Comparison of ENCODE assay signal across 8 mouse cellular contexts in the genomic region with DNA sequence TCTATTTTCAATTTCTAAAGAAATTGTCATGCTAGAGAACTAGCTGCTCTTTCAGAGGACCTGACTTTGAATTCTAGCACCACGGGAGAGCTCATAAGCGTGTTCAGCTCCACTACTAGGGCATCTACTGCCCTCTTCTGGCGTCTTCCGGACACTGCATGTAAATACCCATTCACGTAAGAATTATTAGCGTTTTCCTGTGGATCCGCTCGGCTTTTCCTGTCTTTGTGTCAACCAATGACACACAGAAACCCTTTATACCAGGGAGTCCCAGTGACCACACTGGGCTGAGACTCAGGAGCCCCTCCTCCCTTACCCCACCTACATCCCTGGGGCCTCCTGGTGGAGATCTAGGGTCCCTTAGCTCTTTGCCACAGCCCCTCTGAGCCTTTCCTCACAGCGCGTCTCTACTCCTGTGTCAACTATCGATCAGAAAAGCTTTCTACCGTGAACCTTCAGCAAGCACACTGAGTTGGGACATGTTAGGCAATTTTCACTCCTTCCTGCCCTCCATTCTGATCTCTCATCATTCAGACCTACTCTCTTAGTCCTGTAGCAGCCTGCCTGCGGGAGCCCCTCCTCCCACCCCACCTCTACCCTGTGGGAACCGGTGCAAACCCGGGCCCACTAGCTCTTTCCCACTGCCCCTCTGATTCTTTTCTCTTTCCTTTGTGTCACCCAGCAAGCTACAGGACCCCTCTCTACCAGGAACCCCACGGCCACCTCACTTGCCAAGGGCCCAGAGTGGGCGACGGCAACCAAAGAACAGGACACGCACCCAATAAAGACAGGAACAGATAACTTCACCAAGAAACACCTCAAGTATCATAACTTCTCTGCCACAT. TPM values are rescaled to one million over a fixed set of nuclear protein-coding genes. Genes with fewer than 3 reads are reported as not detected.
DNase-seq lines count a peak whose midpoint lies in the region; ATAC-seq and TF ChIP-seq lines count a peak whose summit lies in the region.

No protein-coding gene starts in this region.

- DNase-seq in heart, embryonic 10.5 days (ENCODE audit: low spot score) = peak; percentile 92
- peak; percentile 79 for DNase-seq in liver, embryonic 11.5 days (ENCODE audit: low spot score)

- 2% methylated on average over 19 of the region's 19 CpGs for WGBS in heart, embryonic 10.5 days
- 3% methylated on average over 19 of the region's 19 CpGs for WGBS in kidney, embryonic 14.5 days
- 2% methylated on average over 19 of the region's 19 CpGs for WGBS in liver, embryonic 11.5 days
- 4% methylated on average over 19 of the region's 19 CpGs for WGBS in stomach, embryonic 15.5 days

- no peak for TF ChIP-seq POLR2A in bone marrow macrophage, adult 2 months (IDR thresholded peaks at IDR 0.05; ENCODE audit: borderline replicate concordance, low read depth, low read length)
- 0 out of 2 replicates have a peak, but pooled peaks have one; percentile 45 for TF ChIP-seq POLR2A in embryonic fibroblast, embryonic 13.5 days (IDR thresholded peaks at IDR 0.05; ENCODE audit: low read depth, low read length)
- no peak for TF ChIP-seq POLR2A in myocyte (IDR thresholded peaks at IDR 0.05; ENCODE audit: insufficient read length, low read depth)

- H3K79me2 ChIP-seq in C2C12 (ENCODE audit: control insufficient read depth, insufficient read depth) (no peaks in the 10 kb centered on the region), myocyte (ENCODE audit: control insufficient read depth, insufficient read depth) (no peaks in the 10 kb centered on the region)

- H3K36me3 ChIP-seq in C2C12 (ENCODE audit: control insufficient read depth, insufficient read depth) (no peaks in the 10 kb centered on the region), myocyte (ENCODE audit: control insufficient read depth, insufficient read depth) (no peaks in the 10 kb centered on the region)
- H3K36me3 ChIP-seq in heart, embryonic 10.5 days = no peaks in the 10 kb centered on the region
- H3K36me3 ChIP-seq in kidney, embryonic 14.5 days (ENCODE audit: control insufficient read depth, insufficient read depth, low read length) = no peaks in the 10 kb centered on the region
- H3K36me3 ChIP-seq in liver, embryonic 11.5 days (ENCODE audit: control insufficient read depth, insufficient read depth, low read length) = no peaks in the 10 kb centered on the region
- H3K36me3 ChIP-seq in stomach, embryonic 15.5 days = no peaks in the 10 kb centered on the region

- H3K4me3 ChIP-seq in C2C12 (ENCODE audit: insufficient read depth, poor library complexity, severe bottlenecking) (peak overlapping the region; percentile 18), myocyte (peak overlapping the region; percentile 15)
- H3K4me3 ChIP-seq in bone marrow macrophage, adult 2 months (ENCODE audit: insufficient read depth, low read length) = peak overlapping the region; percentile 50
- peak overlapping the region; percentile 70 for H3K4me3 ChIP-seq in embryonic fibroblast, embryonic 13.5 days (ENCODE audit: insufficient read depth, low read length)
- peak overlapping the region; percentile 65 for H3K4me3 ChIP-seq in heart, embryonic 10.5 days
- peak overlapping the region; percentile 38 for H3K4me3 ChIP-seq in kidney, embryonic 14.5 days (ENCODE audit: low read length)
- peak overlapping the region; percentile 59 for H3K4me3 ChIP-seq in liver, embryonic 11.5 days (ENCODE audit: low read depth, low read length)
- H3K4me3 ChIP-seq in stomach, embryonic 15.5 days (replicated peaks) = peak overlapping the region; percentile 39

- H3K27ac ChIP-seq in bone marrow macrophage, adult 2 months (ENCODE audit: insufficient read depth, low read depth, low read length) = no peak overlapping the region
- 0 out of 2 replicates have a peak overlapping the region, but pooled peaks have one; percentile 2 for H3K27ac ChIP-seq in embryonic fibroblast, embryonic 13.5 days (ENCODE audit: insufficient read depth, low read length)
- peak overlapping the region; percentile 69 for H3K27ac ChIP-seq in heart, embryonic 10.5 days
- H3K27ac ChIP-seq in kidney, embryonic 14.5 days (ENCODE audit: low read depth, low read length) = no peak overlapping the region
- no peak overlapping the region for H3K27ac ChIP-seq in liver, embryonic 11.5 days (ENCODE audit: low read depth, low read length)
- H3K27ac ChIP-seq in stomach, embryonic 15.5 days = no peak overlapping the region

- peak overlapping the region; percentile 73 for H3ac ChIP-seq in C2C12 (ENCODE audit: control insufficient read depth, insufficient read length, low read depth)
- H3ac ChIP-seq in myocyte (ENCODE audit: control insufficient read depth, insufficient read length) = no peak overlapping the region

- peak overlapping the region; percentile 12 for H3K9ac ChIP-seq in kidney, embryonic 14.5 days (ENCODE audit: low read depth, low read length)
- H3K9ac ChIP-seq in liver, embryonic 11.5 days (ENCODE audit: low read depth, low read length) = peak overlapping the region; percentile 53
- no peak overlapping the region for H3K9ac ChIP-seq in stomach, embryonic 15.5 days

- peak; percentile 89 for ATAC-seq in kidney, embryonic 14.5 days (ENCODE audit: low FRiP score, low TSS enrichment)
- peak; percentile 74 for ATAC-seq in liver, embryonic 11.5 days (replicated peaks; ENCODE audit: low FRiP score)
- ATAC-seq in stomach, embryonic 15.5 days (ENCODE audit: insufficient read depth, low FRiP score, low read depth) = peak; percentile 56; the same call in 1 of the 2 replicates

- H3K4me2 ChIP-seq in kidney, embryonic 14.5 days (replicated peaks; ENCODE audit: low read depth, low read length) = peak overlapping the region; percentile 48
- peak overlapping the region; percentile 80 for H3K4me2 ChIP-seq in liver, embryonic 11.5 days
- peak overlapping the region; percentile 91 for H3K4me2 ChIP-seq in myocyte (ENCODE audit: low read depth)
- peak overlapping the region; percentile 61 for H3K4me2 ChIP-seq in stomach, embryonic 15.5 days

- H3K4me1 ChIP-seq in bone marrow macrophage, adult 2 months (ENCODE audit: control insufficient read depth, insufficient read depth, low read length) = peaks cover 2% of the 10 kb centered on the region; the same call in 1 of the 2 replicates
- H3K4me1 ChIP-seq in embryonic fibroblast, embryonic 13.5 days (ENCODE audit: control insufficient read depth, insufficient read depth, low read length) = no peaks in the 10 kb centered on the region
- H3K4me1 ChIP-seq in heart, embryonic 10.5 days = peaks cover 5% of the 10 kb centered on the region
- no peaks in the 10 kb centered on the region for H3K4me1 ChIP-seq in kidney, embryonic 14.5 days (ENCODE audit: control insufficient read depth, insufficient read depth, low read length)
- no peaks in the 10 kb centered on the region for H3K4me1 ChIP-seq in liver, embryonic 11.5 days (replicated peaks; ENCODE audit: control insufficient read depth, insufficient read depth, low read length)
- H3K4me1 ChIP-seq in stomach, embryonic 15.5 days = no peaks in the 10 kb centered on the region

- H3K27me3 ChIP-seq in C2C12 (ENCODE audit: control insufficient read depth, insufficient read depth, insufficient read length) (no peaks in the 10 kb centered on the region), myocyte (ENCODE audit: control insufficient read depth, insufficient read depth, insufficient read length) (no peaks in the 10 kb centered on the region)
- H3K27me3 ChIP-seq in heart, embryonic 10.5 days (ENCODE audit: insufficient read depth, poor library complexity, severe bottlenecking) = no peaks in the 10 kb centered on the region
- peaks cover 10% of the 10 kb centered on the region for H3K27me3 ChIP-seq in kidney, embryonic 14.5 days (ENCODE audit: control insufficient read depth, insufficient read depth, low read length)
- H3K27me3 ChIP-seq in liver, embryonic 11.5 days (replicated peaks; ENCODE audit: control insufficient read depth, insufficient read depth, low read length) = peaks cover 4% of the 10 kb centered on the region; the same call in 1 of the 2 replicates
- H3K27me3 ChIP-seq in stomach, embryonic 15.5 days (replicated peaks) = peaks cover 18% of the 10 kb centered on the region

- H3K9me3 ChIP-seq in heart, embryonic 10.5 days = no peaks in the 10 kb centered on the region
- H3K9me3 ChIP-seq in kidney, embryonic 14.5 days (ENCODE audit: control insufficient read depth, low read length) = peaks cover 4% of the 10 kb centered on the region; the same call in 1 of the 2 replicates
- H3K9me3 ChIP-seq in liver, embryonic 11.5 days (ENCODE audit: control insufficient read depth, low read length) = no peaks in the 10 kb centered on the region
- H3K9me3 ChIP-seq in stomach, embryonic 15.5 days = no peaks in the 10 kb centered on the region

- TF ChIP-seq CTCF in C2C12 (IDR thresholded peaks at IDR 0.05; ENCODE audit: control insufficient read depth, insufficient read depth, insufficient read length) = peak; percentile 91
- peak; percentile 72 for TF ChIP-seq CTCF in bone marrow macrophage, adult 2 months (IDR thresholded peaks at IDR 0.05; ENCODE audit: low read depth, low read length)
- TF ChIP-seq CTCF in embryonic fibroblast, embryonic 13.5 days (IDR thresholded peaks at IDR 0.05; ENCODE audit: borderline replicate concordance, insufficient read depth, low read length) = peak; percentile 58; the same call in 1 of the 2 replicates

- H3K79me3 ChIP-seq in C2C12 (ENCODE audit: low read depth) = no peaks in the 10 kb centered on the region

RNA-seq across cellular contexts. Expression of a gene that starts 21.8 kb away (rescaled TPM):
- polyA plus RNA-seq in C2C12 (2012; fragmentation: generic; extraction: Trizol) (11.2 TPM), myocyte (2012; fragmentation: generic; extraction: Trizol) (7.4 TPM)
- 4.8 and 4.9 TPM in 2 replicates for polyA plus RNA-seq in bone marrow macrophage, adult 2 months (2012; ENCODE audit: insufficient read depth, insufficient read length, missing spikeins)
- polyA plus RNA-seq in embryonic fibroblast, embryonic 13.5 days (2011; ENCODE audit: insufficient read length, low read depth, missing spikeins) = 4.2 and 4.7 TPM in 2 replicates
- 10.1 and 13.0 TPM in 2 replicates for polyA plus RNA-seq in heart, embryonic 10.5 days (2016; fragmentation: Nextera tagmentation; extraction: Ambion mirVana)
- 12.5 and 13.5 TPM in 2 replicates for polyA plus RNA-seq in kidney, embryonic 14.5 days (2014; fragmentation: Nextera tagmentation; extraction: Ambion mirVana)
- 13.1 and 13.4 TPM in 2 replicates for polyA plus RNA-seq in liver, embryonic 11.5 days (2014; fragmentation: Nextera tagmentation; extraction: Ambion mirVana)
- polyA plus RNA-seq in stomach, embryonic 15.5 days (2015; fragmentation: Nextera tagmentation; extraction: Ambion mirVana) = 10.7 and 11.9 TPM in 2 replicates

RNA-seq across cellular contexts. Expression of a gene that starts 32.9 kb away (rescaled TPM):
- polyA plus RNA-seq in C2C12 (2012; fragmentation: generic; extraction: Trizol) = 2.1 TPM
- polyA plus RNA-seq in bone marrow macrophage, adult 2 months (2012; ENCODE audit: insufficient read depth, insufficient read length, missing spikeins) = 14.9 and 16.4 TPM in 2 replicates
- 24.1 and 25.7 TPM in 2 replicates for polyA plus RNA-seq in embryonic fibroblast, embryonic 13.5 days (2011; ENCODE audit: insufficient read length, low read depth, missing spikeins)
- 39.0 and 42.2 TPM in 2 replicates for polyA plus RNA-seq in heart, embryonic 10.5 days (2016; fragmentation: Nextera tagmentation; extraction: Ambion mirVana)
- 43.9 and 55.5 TPM in 2 replicates for polyA plus RNA-seq in kidney, embryonic 14.5 days (2014; fragmentation: Nextera tagmentation; extraction: Ambion mirVana)
- 36.4 and 37.0 TPM in 2 replicates for polyA plus RNA-seq in liver, embryonic 11.5 days (2014; fragmentation: Nextera tagmentation; extraction: Ambion mirVana)
- polyA plus RNA-seq in myocyte (2012; fragmentation: generic; extraction: Trizol) = 4.3 TPM
- 40.9 and 42.0 TPM in 2 replicates for polyA plus RNA-seq in stomach, embryonic 15.5 days (2015; fragmentation: Nextera tagmentation; extraction: Ambion mirVana)

Comparison
In these comparisons a context has a peak if more than half of its experiments do, and no peak if none do; other contexts are left out.
1. H3K4me3 ChIP-seq: peak in every context shown above with its lines; median percentile 70 in embryonic fibroblast, embryonic 13.5 days; 65 in heart, embryonic 10.5 days; 59 in liver, embryonic 11.5 days; 50 in bone marrow macrophage, adult 2 months; 39 in stomach, embryonic 15.5 days; 38 in kidney, embryonic 14.5 days; 18 in C2C12; 15 in myocyte.
2. H3K27ac ChIP-seq: peak in embryonic fibroblast, embryonic 13.5 days (single experiment) and heart, embryonic 10.5 days (single experiment); none in bone marrow macrophage, adult 2 months (single experiment), kidney, embryonic 14.5 days (single experiment), liver, embryonic 11.5 days (single experiment) and stomach, embryonic 15.5 days (single experiment).
3. Peak in every context shown above with its lines, with median percentiles within 50 percentile points of each other: CTCF ChIP-seq, ATAC-seq and H3K4me2 ChIP-seq.